Mouse (Mus musculus) testis, adult 2 months (tissue): ENCODE measurements around the gene Tmem52b.

Source experiments
- CTCF ChIP-seq: fragments of 200-500 bp; IDR thresholded peaks from 2 replicates; pipeline ENCODE4 v1.5.1; 2012; ENCODE audit warnings: low read depth, mild to moderate bottlenecking, inconsistent platforms, low read length, moderate library complexity; ENCODE audit not compliant: control insufficient read depth, insufficient read depth, insufficient replicate concordance
- POLR2A ChIP-seq: fragments of 200-500 bp; IDR thresholded peaks from 2 replicates; pipeline ENCODE4 v1.6.1; 2012; ENCODE audit warnings: low read depth, mild to moderate bottlenecking, inconsistent platforms, low read length, moderate library complexity; ENCODE audit not compliant: control insufficient read depth

DNA sequence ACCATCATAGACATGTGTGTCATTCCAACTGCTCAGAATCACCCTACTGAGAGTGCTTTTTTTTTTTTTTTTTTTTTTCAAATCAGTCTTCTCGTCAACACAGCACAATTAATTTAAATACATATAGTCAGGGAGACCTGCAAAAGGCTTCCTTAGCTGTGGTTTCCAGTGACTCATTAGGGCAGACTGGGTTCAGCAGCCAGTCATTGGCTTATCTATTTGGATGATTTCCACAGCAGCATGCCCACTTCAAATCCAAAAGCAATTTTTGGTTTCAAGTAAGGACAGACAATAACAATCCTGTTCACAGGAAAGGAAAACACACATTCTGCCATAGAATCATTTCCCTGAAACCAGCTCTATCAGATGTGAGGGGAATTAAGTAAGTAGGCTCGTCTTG lies 2.0 kb downstream of the Tmem52b start:
- TF ChIP-seq POLR2A, result no peak
- TF ChIP-seq CTCF, result no peak
